In the genomic region with DNA sequence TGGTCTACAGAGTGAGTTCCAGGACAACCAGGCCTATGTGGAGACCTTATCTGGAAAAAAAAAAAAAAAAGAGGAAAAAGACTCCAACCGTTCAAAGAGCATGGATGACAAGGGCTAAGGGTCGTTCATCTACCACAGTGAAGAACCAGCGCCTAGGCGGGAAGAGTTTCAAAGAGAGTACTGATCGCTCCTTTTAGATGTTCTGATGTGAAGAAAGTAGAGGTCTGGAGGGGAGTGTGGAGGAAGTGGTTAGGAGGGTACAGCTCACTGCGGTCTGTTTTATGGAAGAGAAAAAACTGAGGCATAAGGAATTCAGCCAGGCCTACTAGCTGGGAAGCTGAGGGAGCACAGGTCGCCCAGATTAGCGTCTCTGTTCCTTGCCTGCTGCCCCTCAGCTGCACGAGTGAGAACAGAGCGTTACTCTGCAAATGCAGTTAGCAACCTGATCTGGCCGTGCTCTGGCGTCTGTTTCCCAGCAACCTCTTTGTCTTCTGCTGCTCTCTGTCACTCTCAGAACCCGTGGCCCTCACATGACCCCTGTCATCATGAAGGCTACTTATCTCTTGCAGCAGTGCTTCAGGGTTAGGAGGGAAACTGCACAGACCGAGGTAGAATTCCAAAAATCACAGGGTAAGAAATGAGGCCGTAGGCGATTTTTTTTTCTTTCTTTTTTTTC, we compare ENCODE assay signal across 8 mouse cellular contexts. TPM values are rescaled to one million over a fixed set of nuclear protein-coding genes. Genes with fewer than 3 reads are reported as not detected.
DNase-seq lines count a peak whose midpoint lies in the region; ATAC-seq lines count a peak whose summit lies in the region.

No protein-coding gene starts in this region.

- intact Hi-C loops in heart, postnatal 10 days (cut with DNase I), result no loop called here

- 0 out of 2 replicates have a peak, but pooled peaks have one; percentile 26 for ATAC-seq in megakaryocyte-erythroid progenitor cell, adult 5-6 weeks (replicated peaks; ENCODE audit: low FRiP score, low TSS enrichment, poor library complexity, severe bottlenecking)

- peak; percentile 82 for DNase-seq in R1 (ENCODE audit: low read depth, low spot score)
- DNase-seq in embryo, embryonic 10 days (ENCODE audit: low spot score), result peak; percentile 94
- DNase-seq in heart, postnatal 10 days, result peak; percentile 58 to 75
- DNase-seq in frontal cortex, postnatal 10 days (ENCODE audit: low spot score in 2 of 2), result no peak
- DNase-seq in kidney, adult 9 months, result no peak
- DNase-seq in layer of hippocampus, adult 11-12 months (ENCODE audit: low spot score), result no peak
- no peak for DNase-seq in Muller cell, postnatal 12 days (ENCODE audit: inconsistent ontology term)

RNA-seq across cellular contexts. Expression of a gene that starts 42.7 kb away (rescaled TPM):
- 10 to 100 TPM; 48.1 to 49.0 TPM for total RNA-seq in heart, postnatal 10 days (2021)
- 115 and 118 TPM in 2 replicates for total RNA-seq in megakaryocyte-erythroid progenitor cell, adult 5-6 weeks (2014; fragmentation: Nextera tagmentation)
- total RNA-seq in megakaryocyte-erythroid progenitor cell, adult 5-6 weeks (2017), result 67.8 and 111 TPM in 2 replicates

Comparison
In these comparisons a context has a peak if more than half of its experiments do, and no peak if none do; other contexts are left out.
1. DNase-seq: peak in R1 (single experiment), embryo, embryonic 10 days (single experiment) and heart, postnatal 10 days (2 of 2); none in frontal cortex, postnatal 10 days (0 of 2), kidney, adult 9 months (single experiment), layer of hippocampus, adult 11-12 months (single experiment) and Muller cell, postnatal 12 days (single experiment).